Mouse (Mus musculus) cerebellum, adult 8-10 months (tissue): ENCODE measurements around the gene Ndufaf8.

Experiments
- DNase-seq: peaks from one replicate; pipeline ENCODE4 v3.0.0; 2022

Ndufaf8 gene

DNA sequence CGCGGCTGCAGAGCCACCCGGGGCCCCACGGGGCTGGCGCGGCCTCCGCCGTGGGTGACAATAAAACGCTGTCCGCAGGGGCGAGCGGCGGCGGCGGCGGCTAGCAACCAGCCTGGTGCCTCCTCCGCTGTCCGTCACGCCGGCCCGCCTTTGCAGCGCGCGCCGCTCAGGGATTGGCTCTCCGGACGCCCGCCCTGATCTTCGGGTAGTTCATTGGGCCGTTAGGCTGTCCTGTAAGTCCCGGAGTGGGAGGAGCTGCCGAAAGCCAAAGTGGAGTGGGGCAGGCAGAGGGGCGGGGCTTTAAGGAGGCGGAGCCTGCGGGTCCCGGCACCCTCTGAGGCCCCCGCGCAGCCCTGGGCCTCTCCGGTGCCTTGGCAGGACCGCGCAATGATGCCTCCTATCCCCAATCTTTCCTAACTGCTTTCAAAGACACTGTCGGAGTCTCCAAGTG lies 12.0 kb upstream of the Ndufaf8 start, which contains the start of gene Cep131:
Gene Cep131 (minus strand): TSS at position 126 of the 451 bp plus-strand sequence.
- peak; percentile 97 for DNase-seq

DNA sequence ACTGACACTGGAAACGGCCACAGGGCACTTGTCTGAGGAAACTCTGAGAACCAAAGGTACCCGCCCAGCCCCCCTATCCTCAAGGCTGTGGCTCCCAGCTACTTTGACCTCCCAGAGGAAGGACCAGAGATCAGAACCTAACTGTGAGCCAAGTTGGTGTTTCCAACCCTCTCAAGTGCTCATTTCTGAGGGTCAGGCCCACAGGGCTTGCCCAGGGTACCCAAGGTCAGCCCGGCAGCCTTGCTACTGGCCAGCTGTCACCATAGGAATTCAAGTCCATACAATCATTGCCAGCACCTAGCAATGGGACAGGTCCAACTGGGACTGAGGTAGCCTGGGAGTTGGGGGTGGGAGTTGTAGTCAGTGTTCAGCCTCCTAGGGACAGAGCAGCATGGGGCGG lies 8.1 kb upstream of the Ndufaf8 start:
- no peak for DNase-seq

GRCm38 (mm10) chr11:120092817-120093591 lies 5.7 kb upstream of the Ndufaf8 start:
- no peak for DNase-seq

- DNase-seq = peak; percentile 74
Observed at GRCm38 (mm10) chr11:120101036-120101435, 2.3 kb downstream of the Ndufaf8 start.

- DNase-seq = no peak
Observed at GRCm38 (mm10) chr11:120103431-120103997, 4.8 kb downstream of the Ndufaf8 start.

GRCm38 (mm10) chr11:120107026-120107425 lies 8.3 kb downstream of the Ndufaf8 start:
- DNase-seq = no peak

DNA sequence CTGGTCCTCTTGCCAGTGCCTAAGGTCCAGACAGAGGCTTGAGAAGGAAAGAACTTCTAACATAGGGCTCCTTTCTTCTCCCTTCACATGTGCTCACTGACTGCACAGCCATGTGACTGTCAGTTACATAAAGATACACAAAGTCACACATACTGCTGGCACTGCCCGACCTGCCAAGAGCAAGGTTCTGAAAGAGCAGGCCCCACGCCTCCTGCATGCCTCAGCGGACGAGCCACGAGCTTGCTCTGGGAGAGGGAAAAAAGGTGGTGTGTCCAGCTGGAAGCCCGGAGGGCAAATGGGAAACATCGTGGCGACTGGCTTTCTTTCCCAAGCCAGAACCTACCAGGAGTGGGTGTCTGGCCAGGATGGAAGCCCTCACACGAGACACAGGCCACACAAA lies 9.1 kb downstream of the Ndufaf8 start:
- no peak for DNase-seq

- DNase-seq = no peak
Observed at GRCm38 (mm10) chr11:120109558-120110210, 11.0 kb downstream of the Ndufaf8 start.

DNA sequence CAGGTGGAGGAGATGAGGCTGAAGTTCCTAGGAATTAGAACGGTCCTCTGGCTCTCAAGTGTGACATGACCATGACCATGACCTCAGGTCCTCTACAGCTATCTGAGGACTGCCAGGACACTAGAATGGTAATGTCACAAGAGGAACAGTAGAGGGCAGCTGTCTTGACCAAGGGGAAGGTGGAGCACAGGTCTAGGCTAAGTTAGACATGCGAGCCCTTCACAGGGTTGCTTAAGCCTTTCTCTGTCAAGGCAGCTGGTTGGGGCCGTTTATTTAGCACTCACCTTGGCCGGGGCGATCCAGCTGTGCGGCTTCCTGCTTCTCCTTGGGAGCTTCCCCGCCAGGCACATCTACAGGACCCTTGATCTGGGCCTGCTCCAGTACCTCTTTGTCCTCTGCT lies 11.8 kb downstream of the Ndufaf8 start:
- no peak for DNase-seq

- no peak for DNase-seq
Observed at GRCm38 (mm10) chr11:120111033-120111432, 12.3 kb downstream of the Ndufaf8 start.

DNA sequence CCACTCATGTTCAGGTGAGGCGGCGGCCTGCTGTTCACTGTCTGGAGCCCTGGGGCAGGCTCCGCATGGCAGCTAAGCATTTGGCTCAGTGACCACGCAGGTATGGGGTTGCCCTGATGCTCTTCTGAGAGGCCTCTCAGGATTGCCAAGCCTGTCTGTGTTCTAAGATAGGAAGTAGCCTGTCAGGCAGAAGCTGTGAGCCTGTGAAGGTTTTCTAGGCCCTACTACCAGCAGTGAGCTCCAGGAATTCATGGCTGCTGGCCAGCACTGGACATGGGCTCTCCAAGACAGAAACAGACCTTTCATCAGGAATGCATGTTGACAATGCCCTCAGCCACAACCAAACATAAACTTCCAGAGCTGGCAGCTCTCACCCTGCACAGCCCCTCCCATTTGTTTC lies 13.4 kb downstream of the Ndufaf8 start:
- no peak for DNase-seq

DNA sequence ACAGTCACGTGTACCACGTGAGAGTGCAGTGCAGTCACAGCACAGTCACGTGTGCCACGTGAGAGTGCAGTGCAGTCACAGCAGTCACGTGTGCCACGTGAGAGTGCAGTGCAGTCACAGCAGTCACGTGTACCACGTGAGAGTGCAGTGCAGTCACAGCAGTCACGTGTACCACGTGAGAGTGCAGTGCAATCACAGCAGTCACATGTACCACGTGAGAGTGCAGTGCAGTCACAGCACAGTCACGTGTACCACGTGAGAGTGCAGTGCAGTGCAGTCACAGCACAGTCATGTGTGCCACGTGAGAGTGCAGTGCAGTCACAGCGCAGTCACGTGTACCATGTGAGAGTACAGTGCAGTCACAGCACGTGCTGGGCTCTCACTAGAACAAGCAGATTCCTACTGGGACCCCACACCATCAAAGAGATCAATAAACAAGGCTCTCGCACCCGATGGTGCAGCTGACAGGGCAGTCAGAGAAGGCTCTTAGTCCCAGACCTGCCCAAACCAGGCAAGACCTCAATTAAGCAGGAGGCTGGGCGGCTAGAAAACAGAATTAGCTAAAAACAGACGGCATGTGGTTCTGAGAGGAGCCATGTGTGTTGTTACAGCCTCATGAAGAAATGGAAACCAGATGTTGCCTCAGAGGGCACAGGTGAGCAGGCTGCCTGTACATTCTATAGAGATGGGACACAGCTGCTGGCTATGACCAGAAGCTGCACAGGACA lies 15.9 kb downstream of the Ndufaf8 start:
- DNase-seq = no peak

DNA sequence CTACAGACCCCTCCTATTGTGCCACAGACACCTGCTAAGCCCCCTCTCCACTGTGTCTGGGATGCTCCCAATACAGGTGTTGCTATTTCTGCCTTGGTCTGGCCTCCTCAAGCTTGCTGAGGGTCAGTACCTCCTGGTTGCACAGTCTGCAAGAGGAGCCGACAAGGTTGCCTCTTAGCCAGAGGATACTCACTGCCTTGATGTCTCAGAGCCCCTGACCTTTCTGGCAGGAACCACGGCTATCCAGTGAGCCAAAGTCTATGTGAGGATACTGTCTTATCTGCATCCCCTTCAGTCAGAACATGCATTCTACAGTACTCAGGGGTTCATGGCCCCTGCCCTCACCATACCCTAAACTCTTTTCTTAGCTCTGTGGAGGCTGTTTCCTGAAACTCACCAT lies 18.9 kb downstream of the Ndufaf8 start:
- DNase-seq = no peak

GRCm38 (mm10) chr11:120119108-120119507 lies 20.4 kb downstream of the Ndufaf8 start:
- no peak for DNase-seq

DNA sequence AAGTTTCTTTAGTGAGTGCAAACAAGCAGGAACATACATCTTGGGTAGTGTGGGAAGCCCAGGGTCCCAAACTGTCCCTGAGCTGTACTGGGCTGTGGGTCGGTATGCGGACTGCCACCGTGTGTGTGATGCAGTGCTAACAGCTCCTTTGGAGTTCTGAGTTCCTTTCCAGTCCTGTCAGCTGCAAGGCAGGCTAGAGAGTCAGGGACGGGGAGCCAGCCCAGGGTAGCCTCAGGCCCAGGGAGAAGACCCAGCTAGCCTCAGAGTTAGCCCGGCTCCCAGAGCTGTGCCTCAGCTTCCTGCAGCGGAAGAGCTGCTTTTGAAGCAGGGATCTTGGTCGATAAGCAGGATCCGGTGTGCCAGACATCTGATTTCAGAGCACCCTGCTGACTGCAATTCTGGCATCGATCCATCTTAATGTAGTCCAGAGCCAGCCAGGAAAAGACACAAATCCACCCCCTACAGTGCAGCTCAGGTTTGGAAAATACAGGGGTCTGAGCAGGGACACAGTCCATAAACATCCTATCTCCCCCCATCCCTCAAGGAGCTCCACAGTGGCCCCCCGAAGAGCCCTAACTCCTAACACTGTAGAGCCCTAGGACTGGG lies 21.3 kb downstream of the Ndufaf8 start:
- DNase-seq = no peak

GRCm38 (mm10) chr11:120120642-120121420 lies 22.1 kb downstream of the Ndufaf8 start:
- peak; percentile 79 for DNase-seq

GRCm38 (mm10) chr11:120122126-120122525 lies 23.4 kb downstream of the Ndufaf8 start:
- DNase-seq = no peak

- no peak for DNase-seq
Observed at GRCm38 (mm10) chr11:120126845-120127244, 28.1 kb downstream of the Ndufaf8 start.

- no peak for DNase-seq
Observed at GRCm38 (mm10) chr11:120129281-120129680, 30.6 kb downstream of the Ndufaf8 start.

- DNase-seq = no peak
Observed at GRCm38 (mm10) chr11:120134148-120134547, 35.4 kb downstream of the Ndufaf8 start.

- no peak for DNase-seq
Observed at GRCm38 (mm10) chr11:120134847-120135530, 36.3 kb downstream of the Ndufaf8 start.
